Mouse (Mus musculus): ENCODE data around the gene Slx4ip. TPM values are rescaled to one million over a fixed set of nuclear protein-coding genes. Genes with fewer than 3 reads are reported as not detected.

Gene Slx4ip
- polyA plus RNA-seq, 1 experiment, result 1.4 TPM

DNA sequence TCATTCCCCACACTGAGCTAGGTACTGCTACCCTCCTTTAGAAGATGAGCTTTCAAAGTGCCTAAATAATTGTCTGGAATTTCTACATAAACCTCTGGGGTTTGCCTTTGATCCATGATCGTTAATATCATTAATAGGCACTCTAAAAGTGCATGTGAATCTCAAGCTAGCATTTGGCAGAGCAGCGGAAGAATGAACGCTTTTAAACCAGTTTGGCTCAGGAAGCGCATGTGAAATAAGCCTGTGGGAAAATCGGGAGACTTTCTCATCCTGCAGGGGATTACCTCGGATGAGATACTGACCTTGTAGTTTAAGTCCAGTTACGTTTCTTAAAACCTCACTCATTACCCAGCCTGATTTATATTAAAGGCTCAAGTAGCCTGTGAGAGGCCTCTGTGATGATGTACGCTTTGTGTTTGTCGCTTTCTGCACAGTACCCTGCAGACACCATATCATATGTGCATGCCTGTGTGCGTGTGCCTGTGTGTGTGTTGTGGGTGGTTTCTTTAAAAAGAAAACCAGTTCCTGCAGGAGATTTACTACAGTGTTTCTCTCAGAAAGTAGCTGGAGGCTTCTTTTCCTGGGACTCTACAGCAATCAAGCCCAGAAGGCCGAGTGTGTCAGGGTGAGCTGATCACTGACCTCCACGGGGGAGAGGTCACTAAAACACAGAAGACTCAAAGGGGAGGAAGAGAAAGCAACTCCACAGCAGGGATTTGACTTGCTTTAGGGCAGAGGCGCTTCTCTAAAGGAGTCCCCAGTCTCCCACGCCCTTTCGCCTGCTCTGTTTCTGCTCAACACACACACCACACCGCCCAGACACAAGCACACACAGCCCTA lies 182.7 kb downstream of the Slx4ip start:
- 88% methylated on average over 16 of the region's 16 CpGs for WGBS
- Histone ChIP-seq H3K27me3 (ENCODE audit: control insufficient read depth, insufficient read depth, low read length) (no peaks in the 10 kb centered on the region), H3K4me1 (replicated peaks; ENCODE audit: control insufficient read depth, insufficient read depth, low read length) (no peaks in the 10 kb centered on the region), H3K4me3 (ENCODE audit: control insufficient read depth, insufficient read depth, low read length) (no peak overlapping the region), H3K27ac (ENCODE audit: control insufficient read depth, insufficient read depth, low read length) (no peak overlapping the region), H3K36me3 (ENCODE audit: control insufficient read depth, insufficient read depth, low read length) (no peaks in the 10 kb centered on the region)
- DNase-seq, result no peak
- TF ChIP-seq CTCF (IDR thresholded peaks at IDR 0.05; ENCODE audit: borderline replicate concordance, control insufficient read depth, extremely low read depth, insufficient read depth, low read length, poor library complexity), result no peak
- TF ChIP-seq POLR2A (IDR thresholded peaks at IDR 0.05; ENCODE audit: control insufficient read depth, extremely low read depth, insufficient read depth, low read length, poor library complexity), result no peak

DNA sequence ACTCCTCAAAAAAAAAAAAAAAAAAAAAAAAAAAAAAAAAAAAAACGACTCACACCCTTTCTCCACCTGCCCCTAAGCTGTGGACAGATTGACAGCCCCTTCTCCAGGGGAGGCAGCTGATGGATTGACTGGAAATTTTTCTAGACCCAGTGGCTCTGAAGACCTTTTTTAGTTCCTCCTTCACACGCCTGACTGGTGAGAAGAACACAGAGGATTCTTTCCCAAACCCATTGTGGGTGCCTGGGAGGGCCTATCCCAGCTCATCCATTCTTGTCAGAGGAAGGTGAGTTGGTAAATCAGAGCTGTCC lies 183.2 kb downstream of the Slx4ip start:
- 51% methylated on average over 2 of the region's 2 CpGs for WGBS
- Histone ChIP-seq H3K27ac (ENCODE audit: control insufficient read depth, insufficient read depth, low read length) (no peak overlapping the region), H3K36me3 (ENCODE audit: control insufficient read depth, insufficient read depth, low read length) (no peaks in the 10 kb centered on the region), H3K4me3 (ENCODE audit: control insufficient read depth, insufficient read depth, low read length) (no peak overlapping the region), H3K4me1 (replicated peaks; ENCODE audit: control insufficient read depth, insufficient read depth, low read length) (no peaks in the 10 kb centered on the region), H3K27me3 (ENCODE audit: control insufficient read depth, insufficient read depth, low read length) (no peaks in the 10 kb centered on the region)
- TF ChIP-seq POLR2A (IDR thresholded peaks at IDR 0.05; ENCODE audit: control insufficient read depth, extremely low read depth, insufficient read depth, low read length, poor library complexity) (no peak), CTCF (IDR thresholded peaks at IDR 0.05; ENCODE audit: borderline replicate concordance, control insufficient read depth, extremely low read depth, insufficient read depth, low read length, poor library complexity) (no peak)
- DNase-seq, result no peak

GRCm38 (mm10) chr2:137078771-137079170 lies 187.8 kb downstream of the Slx4ip start:
- no peak for DNase-seq
- Histone ChIP-seq H3K27ac (ENCODE audit: control insufficient read depth, insufficient read depth, low read length) (no peak overlapping the region), H3K4me3 (ENCODE audit: control insufficient read depth, insufficient read depth, low read length) (no peak overlapping the region), H3K36me3 (ENCODE audit: control insufficient read depth, insufficient read depth, low read length) (no peaks in the 10 kb centered on the region), H3K27me3 (ENCODE audit: control insufficient read depth, insufficient read depth, low read length) (no peaks in the 10 kb centered on the region), H3K4me1 (replicated peaks; ENCODE audit: control insufficient read depth, insufficient read depth, low read length) (no peaks in the 10 kb centered on the region)
- WGBS, result 88% methylated on average over 4 of the region's 4 CpGs
- TF ChIP-seq POLR2A (IDR thresholded peaks at IDR 0.05; ENCODE audit: control insufficient read depth, extremely low read depth, insufficient read depth, low read length, poor library complexity) (no peak), CTCF (IDR thresholded peaks at IDR 0.05; ENCODE audit: borderline replicate concordance, control insufficient read depth, extremely low read depth, insufficient read depth, low read length, poor library complexity) (no peak)

DNA sequence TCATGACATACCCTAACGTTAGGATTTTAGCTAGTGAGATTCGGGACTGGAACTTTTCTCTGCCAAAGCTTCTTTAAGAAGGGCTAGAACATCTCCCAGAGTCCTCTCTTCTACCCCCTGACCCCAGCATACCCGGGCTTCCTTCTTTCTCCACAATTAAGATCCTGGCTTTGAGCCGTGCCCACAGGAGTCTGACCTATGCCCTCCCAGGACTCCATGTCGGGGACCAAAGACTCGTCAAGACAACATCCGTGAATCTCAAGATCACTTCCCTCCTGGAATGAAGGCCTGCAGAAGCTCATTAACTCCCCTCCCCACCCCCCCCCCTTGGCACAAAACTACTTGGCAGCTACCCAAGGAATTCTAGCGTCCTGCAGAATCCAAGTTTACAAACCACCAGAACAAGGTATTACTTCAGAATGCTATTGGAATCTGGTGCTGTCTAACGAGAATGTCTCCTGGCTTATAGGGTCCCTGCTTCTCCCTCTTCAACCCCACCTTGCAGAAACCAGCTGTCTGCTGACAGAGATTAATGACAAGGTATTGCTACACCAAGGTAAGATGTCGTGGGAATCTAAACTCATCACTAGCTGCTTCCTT lies 188.8 kb downstream of the Slx4ip start:
- Histone ChIP-seq H3K27ac (ENCODE audit: control insufficient read depth, insufficient read depth, low read length) (no peak overlapping the region), H3K36me3 (ENCODE audit: control insufficient read depth, insufficient read depth, low read length) (no peaks in the 10 kb centered on the region), H3K4me1 (replicated peaks; ENCODE audit: control insufficient read depth, insufficient read depth, low read length) (no peaks in the 10 kb centered on the region), H3K27me3 (ENCODE audit: control insufficient read depth, insufficient read depth, low read length) (no peaks in the 10 kb centered on the region), H3K4me3 (ENCODE audit: control insufficient read depth, insufficient read depth, low read length) (no peak overlapping the region)
- DNase-seq, result no peak
- WGBS, result 79% methylated on average over 10 of the region's 10 CpGs
- no peak for TF ChIP-seq POLR2A (IDR thresholded peaks at IDR 0.05; ENCODE audit: control insufficient read depth, extremely low read depth, insufficient read depth, low read length, poor library complexity)
- TF ChIP-seq CTCF (IDR thresholded peaks at IDR 0.05; ENCODE audit: borderline replicate concordance, control insufficient read depth, extremely low read depth, insufficient read depth, low read length, poor library complexity), result no peak

GRCm38 (mm10) chr2:137080468-137080867 lies 189.4 kb downstream of the Slx4ip start:
- Histone ChIP-seq H3K27ac (ENCODE audit: control insufficient read depth, insufficient read depth, low read length) (no peak overlapping the region), H3K36me3 (ENCODE audit: control insufficient read depth, insufficient read depth, low read length) (no peaks in the 10 kb centered on the region), H3K4me3 (ENCODE audit: control insufficient read depth, insufficient read depth, low read length) (no peak overlapping the region), H3K4me1 (replicated peaks; ENCODE audit: control insufficient read depth, insufficient read depth, low read length) (no peaks in the 10 kb centered on the region), H3K27me3 (ENCODE audit: control insufficient read depth, insufficient read depth, low read length) (no peaks in the 10 kb centered on the region)
- no peak for TF ChIP-seq POLR2A (IDR thresholded peaks at IDR 0.05; ENCODE audit: control insufficient read depth, extremely low read depth, insufficient read depth, low read length, poor library complexity)
- no peak for TF ChIP-seq CTCF (IDR thresholded peaks at IDR 0.05; ENCODE audit: borderline replicate concordance, control insufficient read depth, extremely low read depth, insufficient read depth, low read length, poor library complexity)
- WGBS, result 64% methylated on average over 6 of the region's 6 CpGs
- no peak for DNase-seq

DNA sequence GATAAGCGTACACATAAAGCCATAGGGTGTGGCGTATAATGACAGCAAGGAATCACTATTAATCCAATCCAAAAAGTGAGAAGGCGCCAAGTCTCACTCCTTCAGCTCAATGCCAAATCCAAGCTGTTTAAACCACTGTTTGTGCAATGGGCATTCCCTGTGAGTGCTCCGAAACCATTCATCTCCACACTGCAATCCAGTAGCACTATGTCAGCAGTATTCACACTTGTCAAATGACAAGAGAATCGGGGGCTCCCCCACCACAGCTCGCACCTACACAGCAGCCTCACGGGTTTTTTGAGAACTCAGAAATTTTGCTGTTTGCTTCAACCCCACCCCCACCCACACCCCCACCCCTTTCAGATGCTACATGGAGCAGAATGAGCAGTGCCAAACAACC lies 190.0 kb downstream of the Slx4ip start:
- no peak overlapping the region for H3K27ac ChIP-seq (ENCODE audit: control insufficient read depth, insufficient read depth, low read length)
- H3K36me3 ChIP-seq (ENCODE audit: control insufficient read depth, insufficient read depth, low read length), result no peaks in the 10 kb centered on the region
- TF ChIP-seq CTCF (IDR thresholded peaks at IDR 0.05; ENCODE audit: borderline replicate concordance, control insufficient read depth, extremely low read depth, insufficient read depth, low read length, poor library complexity) (no peak), POLR2A (IDR thresholded peaks at IDR 0.05; ENCODE audit: control insufficient read depth, extremely low read depth, insufficient read depth, low read length, poor library complexity) (no peak)
- no peaks in the 10 kb centered on the region for H3K27me3 ChIP-seq (ENCODE audit: control insufficient read depth, insufficient read depth, low read length)
- H3K4me1 ChIP-seq (replicated peaks; ENCODE audit: control insufficient read depth, insufficient read depth, low read length), result no peaks in the 10 kb centered on the region
- H3K4me3 ChIP-seq (ENCODE audit: control insufficient read depth, insufficient read depth, low read length), result no peak overlapping the region
- DNase-seq, result no peak
- 92% methylated on average over 7 of the region's 7 CpGs for WGBS

All from thymus, adult 2 months (tissue).